Mouse (Mus musculus) midbrain, embryonic 13.5 days (tissue): Measurements from ENCODE around the gene Kcnk1. TPM values are rescaled to one million over a fixed set of nuclear protein-coding genes. Genes with fewer than 3 reads are reported as not detected.

Experiments used
- ATAC-seq: fragments of 200-750 bp; cut with Nextera tagmentation; 2 replicates; pipeline ENCODE4 v1.8.0; 2017; ENCODE audit warnings: mild to moderate bottlenecking, moderate TSS enrichment, moderate library complexity
- H3K27ac ChIP-seq: fragments of 300-500 bp; sonication (generic); 2 replicates; pipeline ENCODE4 v1.5.1; 2015; ENCODE audit warnings: inconsistent platforms, mild to moderate bottlenecking, moderate library complexity
- H3K27me3 ChIP-seq: fragments of 300-500 bp; sonication (generic); 2 replicates; pipeline ENCODE4 v1.6.1; 2015; ENCODE audit warnings: mild to moderate bottlenecking, inconsistent platforms
- H3K36me3 ChIP-seq: fragments of 300-500 bp; sonication (generic); 2 replicates; pipeline ENCODE4 v1.6.1; 2015; ENCODE audit warnings: mild to moderate bottlenecking, inconsistent platforms
- H3K4me1 ChIP-seq: fragments of 300-500 bp; sonication (generic); replicated peaks from 2 replicates; pipeline ENCODE4 v1.6.1; 2015; ENCODE audit warnings: inconsistent platforms
- H3K4me2 ChIP-seq: fragments of 300-500 bp; sonication (generic); replicated peaks from 2 replicates; pipeline ENCODE4 v1.6.1; 2015; ENCODE audit warnings: moderate library complexity, mild to moderate bottlenecking, inconsistent platforms
- H3K4me3 ChIP-seq: fragments of 300-500 bp; sonication (generic); replicated peaks from 2 replicates; pipeline ENCODE4 v1.5.1; 2015; ENCODE audit warnings: mild to moderate bottlenecking, inconsistent platforms
- H3K9ac ChIP-seq: fragments of 300-500 bp; sonication (generic); replicated peaks from 2 replicates; pipeline ENCODE4 v1.6.1; 2015; ENCODE audit warnings: mild to moderate bottlenecking, inconsistent platforms
- H3K9me3 ChIP-seq: fragments of 300-500 bp; sonication (generic); 2 replicates; pipeline ENCODE4 v1.6.1; 2016; ENCODE audit warnings: mild to moderate bottlenecking, inconsistent platforms
- WGBS: fragments of 180-500 bp; shearing (Covaris S2); methylation state at CpG from one replicate; pipeline ENCODE4 v1.1.7; 2015; 5-methylcytosine and 5-hydroxymethylcytosine counted together
- polyA plus RNA-seq: library from polyadenylated mRNA; unstranded; fragments of >200 nt; fragmentation: Nextera tagmentation; extraction: Ambion mirVana; gene quantifications from 2 replicates; pipeline ENCODE4 v1.2.1, GENCODE M21; 2015

Kcnk1 gene
- polyA plus RNA-seq, 1 experiment from 2014 or later, result 6.8 TPM

DNA sequence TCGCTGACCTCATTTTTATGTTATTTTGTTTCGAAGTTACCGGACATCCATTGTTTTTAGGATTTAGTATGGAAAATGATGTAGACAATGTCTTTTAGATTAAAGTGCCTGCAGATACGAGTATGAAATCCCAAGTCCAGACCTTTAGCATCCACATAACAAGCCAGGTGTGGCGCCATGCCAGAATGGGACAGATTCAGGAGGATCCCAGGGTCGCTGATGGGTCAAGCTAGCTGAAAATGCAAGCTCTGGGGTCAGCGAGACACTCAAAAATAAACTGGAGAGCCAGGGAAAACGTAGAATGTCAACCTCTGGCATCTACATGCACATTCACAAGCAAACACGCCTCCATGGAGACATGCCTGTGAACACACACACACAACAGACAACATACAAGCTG lies 31.2 kb downstream of the Kcnk1 start:
- WGBS, result 91% methylated on average over 9 of the region's 9 CpGs
- no peak overlapping the region for H3K9ac ChIP-seq
- no peak overlapping the region for H3K4me2 ChIP-seq
- H3K4me3 ChIP-seq, result no peak overlapping the region
- no peak overlapping the region for H3K27ac ChIP-seq
- H3K36me3 ChIP-seq, result no peaks in the 10 kb centered on the region
- ATAC-seq, result no peak
- no peaks in the 10 kb centered on the region for H3K27me3 ChIP-seq
- H3K4me1 ChIP-seq, result no peaks in the 10 kb centered on the region
- H3K9me3 ChIP-seq, result no peaks in the 10 kb centered on the region

DNA sequence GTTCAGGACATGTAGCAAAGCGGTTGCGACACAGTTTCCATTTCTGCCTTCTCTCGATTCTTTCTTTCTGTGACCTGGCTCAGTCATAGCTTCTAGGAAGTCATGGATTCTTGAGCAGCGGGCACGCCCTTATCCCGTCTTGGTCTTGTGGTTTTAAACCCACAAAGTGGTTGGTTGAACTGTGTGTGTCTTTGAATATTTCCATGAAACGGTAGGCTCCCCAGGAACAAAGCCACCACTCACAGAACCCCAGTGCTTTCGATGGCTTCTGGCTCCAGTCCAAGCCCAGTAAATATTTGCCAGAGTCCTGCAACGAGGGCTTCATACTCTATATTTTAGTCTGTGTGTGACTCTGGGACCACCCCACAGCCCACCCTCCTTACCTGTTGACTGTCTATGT lies 31.6 kb downstream of the Kcnk1 start:
- Histone ChIP-seq H3K9ac (no peak overlapping the region), H3K4me2 (no peak overlapping the region), H3K4me3 (no peak overlapping the region), H3K9me3 (no peaks in the 10 kb centered on the region), H3K27me3 (no peaks in the 10 kb centered on the region), H3K4me1 (no peaks in the 10 kb centered on the region), H3K36me3 (no peaks in the 10 kb centered on the region), H3K27ac (no peak overlapping the region)
- WGBS, result 74% methylated on average over 9 of the region's 9 CpGs
- no peak for ATAC-seq

DNA sequence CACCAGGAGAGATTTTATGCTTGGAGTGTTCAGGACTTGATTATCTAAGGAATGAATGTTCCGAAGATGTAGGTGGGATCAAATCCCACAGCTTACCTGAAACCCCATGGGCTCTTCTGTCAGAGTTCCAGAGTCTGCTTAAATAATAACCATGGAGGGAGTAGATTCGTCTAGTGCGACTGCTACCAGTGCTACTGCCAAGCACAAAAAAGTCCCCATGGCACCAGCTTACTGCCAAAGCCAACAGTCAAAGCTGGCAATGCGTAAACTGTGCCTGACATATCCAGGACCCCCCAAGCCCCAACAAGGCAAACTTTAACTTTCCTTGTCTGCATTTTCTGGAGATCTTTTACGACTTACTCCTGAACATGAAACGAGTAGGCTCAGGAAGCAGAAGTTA lies 32.5 kb downstream of the Kcnk1 start:
- Histone ChIP-seq H3K4me1 (no peaks in the 10 kb centered on the region), H3K36me3 (no peaks in the 10 kb centered on the region), H3K4me2 (no peak overlapping the region), H3K27ac (no peak overlapping the region), H3K27me3 (no peaks in the 10 kb centered on the region), H3K9ac (no peak overlapping the region), H3K4me3 (no peak overlapping the region), H3K9me3 (no peaks in the 10 kb centered on the region)
- ATAC-seq, result no peak
- WGBS, result 93% methylated on average over 6 of the region's 6 CpGs

- Histone ChIP-seq H3K9ac (no peak overlapping the region), H3K27ac (no peak overlapping the region), H3K4me2 (no peak overlapping the region), H3K9me3 (no peaks in the 10 kb centered on the region), H3K4me3 (no peak overlapping the region), H3K36me3 (no peaks in the 10 kb centered on the region), H3K27me3 (no peaks in the 10 kb centered on the region), H3K4me1 (no peaks in the 10 kb centered on the region)
- no peak for ATAC-seq
- 62% methylated on average over 6 of the region's 6 CpGs for WGBS
These were observed 34.0 kb downstream of the Kcnk1 start for GRCm38 (mm10) chr8:126028941-126029340.

DNA sequence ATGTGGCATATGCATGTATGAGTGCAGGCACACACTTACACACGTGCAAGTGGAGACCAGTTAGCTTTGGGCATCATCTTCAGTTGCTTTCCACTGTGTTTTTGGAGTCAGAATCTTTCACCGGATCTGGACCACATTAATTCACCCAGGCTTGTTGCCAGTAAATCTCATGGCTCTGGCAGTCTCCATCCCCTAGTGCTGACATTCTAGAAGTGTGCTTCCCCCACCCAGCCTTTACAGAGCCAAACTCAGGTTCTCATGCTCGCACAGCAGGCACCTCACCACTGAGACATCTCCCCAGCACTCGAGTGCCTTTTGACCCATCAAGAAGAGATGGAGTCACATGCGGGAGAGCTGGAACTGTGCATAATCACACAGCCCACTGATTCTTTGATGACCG lies 37.8 kb downstream of the Kcnk1 start:
- H3K27ac ChIP-seq, result no peak overlapping the region
- H3K9me3 ChIP-seq, result no peaks in the 10 kb centered on the region
- H3K4me1 ChIP-seq, result no peaks in the 10 kb centered on the region
- H3K4me2 ChIP-seq, result no peak overlapping the region
- no peak for ATAC-seq
- H3K27me3 ChIP-seq, result no peaks in the 10 kb centered on the region
- H3K36me3 ChIP-seq, result no peaks in the 10 kb centered on the region
- H3K4me3 ChIP-seq, result no peak overlapping the region
- H3K9ac ChIP-seq, result no peak overlapping the region
- 76% methylated on average over 6 of the region's 6 CpGs for WGBS

- 98% methylated on average over 4 of the region's 4 CpGs for WGBS
- Histone ChIP-seq H3K4me2 (no peak overlapping the region), H3K4me1 (no peaks in the 10 kb centered on the region), H3K4me3 (no peak overlapping the region), H3K27me3 (no peaks in the 10 kb centered on the region), H3K9ac (no peak overlapping the region), H3K36me3 (no peaks in the 10 kb centered on the region), H3K9me3 (no peaks in the 10 kb centered on the region), H3K27ac (no peak overlapping the region)
- ATAC-seq, result no peak
These were observed 40.1 kb downstream of the Kcnk1 start for GRCm38 (mm10) chr8:126035046-126035445.

DNA sequence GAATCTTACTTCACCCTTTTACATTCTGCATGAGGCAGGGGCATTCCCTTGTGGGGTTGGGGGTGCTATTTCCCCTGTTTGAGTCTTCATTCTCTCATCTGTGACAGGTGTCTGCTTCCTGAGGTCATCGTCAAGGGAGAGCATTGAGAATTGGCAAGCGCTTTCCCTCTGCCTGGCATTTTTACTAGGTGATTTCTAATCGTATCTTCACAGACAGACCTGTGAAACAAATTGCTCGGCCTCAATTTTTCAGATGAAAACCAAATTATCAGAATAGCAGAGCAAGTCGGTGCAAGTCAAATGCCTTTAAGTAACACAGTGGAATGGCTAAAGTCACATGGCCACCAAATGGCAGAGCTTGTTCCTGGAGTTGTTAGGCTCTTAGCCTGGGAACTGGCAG lies 41.4 kb downstream of the Kcnk1 start:
- H3K36me3 ChIP-seq, result no peaks in the 10 kb centered on the region
- H3K9ac ChIP-seq, result no peak overlapping the region
- no peak overlapping the region for H3K4me3 ChIP-seq
- 89% methylated on average over 5 of the region's 5 CpGs for WGBS
- no peak overlapping the region for H3K27ac ChIP-seq
- no peak overlapping the region for H3K4me2 ChIP-seq
- ATAC-seq, result no peak
- H3K4me1 ChIP-seq, result no peaks in the 10 kb centered on the region
- no peaks in the 10 kb centered on the region for H3K27me3 ChIP-seq
- no peaks in the 10 kb centered on the region for H3K9me3 ChIP-seq

DNA sequence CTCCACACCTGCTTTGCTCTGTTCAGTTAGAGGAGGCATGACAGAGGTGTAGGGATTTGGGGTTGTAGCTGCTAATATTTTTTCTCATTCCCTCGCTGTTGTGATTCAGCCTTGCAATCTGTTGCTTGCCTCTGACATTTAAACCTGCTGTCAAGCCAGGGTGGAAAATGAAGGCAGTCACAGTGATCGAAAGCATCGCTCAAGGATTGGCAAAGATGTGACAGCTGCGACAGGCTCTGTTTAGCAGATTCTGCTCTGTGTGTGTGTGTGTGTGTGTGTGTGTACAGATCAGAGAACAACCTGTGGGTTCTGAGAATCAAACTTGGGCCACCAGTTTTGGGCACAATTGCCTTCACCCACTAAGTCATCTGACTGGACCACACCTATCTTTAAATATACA lies 50.8 kb downstream of the Kcnk1 start:
- H3K9me3 ChIP-seq, result no peaks in the 10 kb centered on the region
- H3K9ac ChIP-seq, result no peak overlapping the region
- no peaks in the 10 kb centered on the region for H3K36me3 ChIP-seq
- no peak for ATAC-seq
- no peak overlapping the region for H3K4me2 ChIP-seq
- no peak overlapping the region for H3K27ac ChIP-seq
- H3K4me3 ChIP-seq, result no peak overlapping the region
- 90% methylated on average over 4 of the region's 4 CpGs for WGBS
- H3K4me1 ChIP-seq, result no peaks in the 10 kb centered on the region
- no peaks in the 10 kb centered on the region for H3K27me3 ChIP-seq

DNA sequence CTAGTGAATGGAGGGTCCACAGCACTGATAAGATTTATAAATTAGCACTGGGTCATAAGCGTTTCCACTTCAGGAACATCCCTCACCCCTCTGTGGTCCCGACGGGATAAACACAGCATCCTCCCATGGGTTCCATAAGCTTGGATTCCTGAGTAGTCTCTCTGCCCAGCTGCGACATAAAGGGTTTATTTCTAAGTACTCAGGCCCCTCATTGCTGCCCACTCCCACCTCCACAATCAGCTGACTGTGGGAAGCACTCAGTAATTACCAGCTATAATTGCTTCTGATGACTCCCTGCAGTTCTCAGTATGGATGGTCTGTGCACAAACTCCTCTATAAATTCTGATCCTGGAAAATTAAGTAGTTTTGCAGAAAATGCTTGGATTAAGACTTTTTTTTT lies 58.9 kb downstream of the Kcnk1 start:
- H3K9ac ChIP-seq, result no peak overlapping the region
- H3K9me3 ChIP-seq, result no peaks in the 10 kb centered on the region
- H3K4me2 ChIP-seq, result no peak overlapping the region
- no peaks in the 10 kb centered on the region for H3K36me3 ChIP-seq
- ATAC-seq, result no peak
- H3K4me1 ChIP-seq, result no peaks in the 10 kb centered on the region
- H3K27me3 ChIP-seq, result no peaks in the 10 kb centered on the region
- H3K4me3 ChIP-seq, result no peak overlapping the region
- WGBS, result 72% methylated on average over 4 of the region's 4 CpGs
- H3K27ac ChIP-seq, result no peak overlapping the region

- no peaks in the 10 kb centered on the region for H3K27me3 ChIP-seq
- H3K4me1 ChIP-seq, result 0 out of 2 replicates have a peak, but pooled peaks cover under 1% of the 10 kb centered on the region
- H3K9me3 ChIP-seq, result no peaks in the 10 kb centered on the region
- WGBS, result 65% methylated on average over 4 of the region's 4 CpGs
- no peak overlapping the region for H3K4me2 ChIP-seq
- H3K4me3 ChIP-seq, result no peak overlapping the region
- H3K27ac ChIP-seq, result no peak overlapping the region
- ATAC-seq, result no peak
- H3K9ac ChIP-seq, result no peak overlapping the region
- no peaks in the 10 kb centered on the region for H3K36me3 ChIP-seq
These were observed 63.9 kb downstream of the Kcnk1 start for GRCm38 (mm10) chr8:126058876-126059275.

DNA sequence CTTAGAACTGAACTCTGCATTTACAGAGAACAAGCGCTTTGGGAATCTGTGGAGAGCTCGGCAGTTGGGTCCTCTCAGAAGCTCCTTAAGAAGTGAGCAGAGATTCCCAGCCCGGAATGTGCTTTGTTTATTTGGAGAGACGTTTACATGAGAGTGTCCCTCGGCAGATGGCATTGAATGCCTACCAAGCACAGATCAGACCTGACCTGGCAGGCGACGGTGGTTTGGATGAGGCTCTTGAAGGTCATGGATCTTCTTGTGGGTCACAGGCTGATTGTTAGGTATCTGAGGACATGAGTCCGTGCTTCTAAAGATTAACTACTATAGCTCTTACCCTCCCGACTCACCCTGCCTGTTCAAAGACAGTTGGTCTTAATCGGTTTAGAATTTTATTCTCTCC lies 67.9 kb downstream of the Kcnk1 start:
- ATAC-seq, result no peak
- Histone ChIP-seq H3K4me3 (no peak overlapping the region), H3K27me3 (no peaks in the 10 kb centered on the region), H3K36me3 (no peaks in the 10 kb centered on the region), H3K9ac (no peak overlapping the region), H3K4me1 (0 out of 2 replicates have a peak, but pooled peaks cover 3% of the 10 kb centered on the region), H3K9me3 (no peaks in the 10 kb centered on the region), H3K4me2 (no peak overlapping the region), H3K27ac (no peak overlapping the region)
- WGBS, result 83% methylated on average over 10 of the region's 10 CpGs

GRCm38 (mm10) chr8:126063832-126064409 lies 69.0 kb downstream of the Kcnk1 start:
- H3K9me3 ChIP-seq, result no peaks in the 10 kb centered on the region
- H3K4me2 ChIP-seq, result no peak overlapping the region
- no peak overlapping the region for H3K4me3 ChIP-seq
- 79% methylated on average over 9 of the region's 9 CpGs for WGBS
- no peak overlapping the region for H3K27ac ChIP-seq
- no peaks in the 10 kb centered on the region for H3K27me3 ChIP-seq
- no peaks in the 10 kb centered on the region for H3K36me3 ChIP-seq
- H3K9ac ChIP-seq, result no peak overlapping the region
- ATAC-seq, result no peak
- 0 out of 2 replicates have a peak, but pooled peaks cover 3% of the 10 kb centered on the region for H3K4me1 ChIP-seq

DNA sequence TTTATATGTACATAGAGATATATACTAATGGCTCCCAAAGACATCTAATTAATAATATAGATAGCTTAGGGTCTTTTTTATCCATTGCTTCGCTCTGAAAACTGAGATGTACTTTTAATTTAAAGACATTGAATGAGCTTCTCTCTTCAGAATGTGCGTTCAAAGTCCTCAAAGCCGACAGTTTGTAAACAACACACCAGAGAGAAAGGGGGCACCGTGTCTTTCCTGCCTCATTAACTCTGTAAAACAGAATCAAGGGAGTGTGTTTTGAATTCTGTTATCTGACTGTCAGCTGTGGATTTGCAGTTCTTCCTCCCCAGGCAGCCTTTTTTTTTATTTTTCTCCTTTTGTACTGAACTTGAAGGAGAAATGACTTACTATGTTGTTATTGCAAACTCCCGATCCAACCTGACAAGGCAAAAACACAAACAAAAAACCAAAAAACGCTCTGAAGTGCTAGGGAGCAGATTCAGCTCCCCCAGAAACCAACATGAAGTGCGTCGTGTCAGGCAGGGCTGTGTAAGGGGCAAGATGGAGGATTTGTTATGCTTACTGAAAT lies 69.7 kb downstream of the Kcnk1 start:
- Histone ChIP-seq H3K4me2 (no peak overlapping the region), H3K9me3 (no peaks in the 10 kb centered on the region), H3K4me3 (no peak overlapping the region), H3K27ac (no peak overlapping the region), H3K9ac (no peak overlapping the region), H3K36me3 (no peaks in the 10 kb centered on the region), H3K27me3 (no peaks in the 10 kb centered on the region), H3K4me1 (0 out of 2 replicates have a peak, but pooled peaks cover 3% of the 10 kb centered on the region)
- WGBS, result 46% methylated on average over 8 of the region's 8 CpGs
- ATAC-seq, result no peak
